Mouse (Mus musculus) forebrain, postnatal 0 days (tissue): Measurements from ENCODE around the gene Tex29. TPM values are rescaled to one million over a fixed set of nuclear protein-coding genes. Genes with fewer than 3 reads are reported as not detected.

ENCODE experiments used
- ATAC-seq: fragments of 200-750 bp; cut with Nextera tagmentation; 2 replicates; pipeline ENCODE4 v1.8.0; 2017; ENCODE audit warnings: mild to moderate bottlenecking, moderate library complexity
- DNase-seq: peaks from one replicate; pipeline ENCODE4 v3.0.0-alpha.2; 2015
- H3K27ac ChIP-seq: fragments of 300-500 bp; sonication (generic); 2 replicates; pipeline ENCODE4 v1.5.1; 2014; ENCODE audit warnings: low read depth, mild to moderate bottlenecking, antibody characterized with exemption, low read length, moderate library complexity, mixed read lengths
- H3K27me3 ChIP-seq: fragments of 300-500 bp; sonication (generic); 2 replicates; pipeline ENCODE4 v1.6.1; 2014; ENCODE audit warnings: mild to moderate bottlenecking, low read length, mixed read lengths; ENCODE audit not compliant: insufficient read depth
- H3K36me3 ChIP-seq: fragments of 300-500 bp; sonication (generic); 2 replicates; pipeline ENCODE4 v1.6.1; 2014; ENCODE audit warnings: mild to moderate bottlenecking, moderate library complexity; ENCODE audit not compliant: insufficient read depth
- H3K4me1 ChIP-seq: fragments of 300-500 bp; sonication (generic); 2 replicates; pipeline ENCODE4 v1.6.1; 2014; ENCODE audit warnings: antibody characterized with exemption; ENCODE audit not compliant: insufficient read depth
- H3K4me2 ChIP-seq: fragments of 300-500 bp; sonication (generic); 2 replicates; pipeline ENCODE4 v1.6.1; 2014; ENCODE audit warnings: low read depth, mild to moderate bottlenecking, moderate library complexity
- H3K4me3 ChIP-seq: fragments of 300-500 bp; sonication (generic); 2 replicates; pipeline ENCODE4 v1.5.1; 2014; ENCODE audit warnings: low read depth, low read length, mixed read lengths
- H3K9ac ChIP-seq: fragments of 300-500 bp; sonication (generic); 2 replicates; pipeline ENCODE4 v1.6.1; 2014; ENCODE audit warnings: mild to moderate bottlenecking
- H3K9me3 ChIP-seq: fragments of 300-500 bp; sonication (generic); 2 replicates; pipeline ENCODE4 v1.6.1; 2016; ENCODE audit warnings: low read length
- CTCF ChIP-seq: sonication (generic); IDR thresholded peaks from 2 replicates; pipeline ENCODE4 v1.5.1; 2016; ENCODE audit warnings: antibody characterized with exemption, control low read depth, low read depth
- WGBS: fragments of 180-500 bp; shearing (Covaris S2); extraction: QIAGEN DNeasy Blood & Tissue Kit; methylation state at CpG from one replicate; pipeline ENCODE4 v1.1.7; 2014; 5-methylcytosine and 5-hydroxymethylcytosine counted together
- polyA plus RNA-seq: library from polyadenylated mRNA; unstranded; fragments of >200 nt; fragmentation: Nextera tagmentation; extraction: Ambion mirVana; gene quantifications from 2 replicates; pipeline ENCODE4 v1.2.1, GENCODE M21; 2015
- total RNA-seq: library from RNA; depleted of rRNA; stranded (reverse); fragments of >200 nt; gene quantifications from 2 replicates; pipeline ENCODE4 v1.2.3, GENCODE M21; 2014; rRNA removed

Tex29 gene
- total and polyA plus RNA-seq, 2 experiments from 2014 or later = 1.4 TPM; not detected in 1

GRCm38 (mm10) chr8:11898814-11899213 is 58.5 kb downstream of the Tex29 start:
- DNase-seq (no peak), ATAC-seq (no peak)
- Histone ChIP-seq H3K4me1 (0 out of 2 replicates have a peak, but pooled peaks cover 12% of the 10 kb centered on the region), H3K9ac (no peak overlapping the region), H3K27ac (no peak overlapping the region), H3K4me3 (no peak overlapping the region), H3K4me2 (no peak overlapping the region), H3K9me3 (no peaks in the 10 kb centered on the region), H3K27me3 (no peaks in the 10 kb centered on the region), H3K36me3 (no peaks in the 10 kb centered on the region)
- no peak for TF ChIP-seq CTCF
- WGBS = 73% methylated on average over 1 of the region's 1 CpGs

Other genes with a start within 250 kb of the Tex29 start
- gene Ankrd10, start 204.7 kb upstream of the Tex29 start, total RNA-seq = 123 and 141 TPM in 2 replicates
- 79.6 and 89.2 TPM in 2 replicates for gene Ankrd10, start 204.7 kb upstream of the Tex29 start, polyA plus RNA-seq
- not detected in 2 replicates for gene 1700016D06Rik, start 139.4 kb upstream of the Tex29 start, total RNA-seq
- gene 1700016D06Rik, start 139.4 kb upstream of the Tex29 start, polyA plus RNA-seq = 0.22 TPM in 1 of 2 replicates, not detected in the other
- gene Arhgef7, start 112.8 kb upstream of the Tex29 start, total RNA-seq = 100 and 114 TPM in 2 replicates
- gene Arhgef7, start 112.8 kb upstream of the Tex29 start, polyA plus RNA-seq = 50.3 and 59.5 TPM in 2 replicates